Mouse (Mus musculus) testis, adult 2 months (tissue): ENCODE results near the gene Rps26. TPM values are rescaled to one million over a fixed set of nuclear protein-coding genes. Genes with fewer than 3 reads are reported as not detected.

Source experiments
- H3K27ac ChIP-seq: fragments of 200-500 bp; 2 replicates; pipeline ENCODE4 v1.5.1; 2012; ENCODE audit warnings: low read depth, low read length; ENCODE audit not compliant: control insufficient read depth, insufficient read depth
- H3K27me3 ChIP-seq: fragments of 200-500 bp; 2 replicates; pipeline ENCODE4 v1.6.1; 2012; ENCODE audit warnings: mild to moderate bottlenecking, low read length, moderate library complexity; ENCODE audit not compliant: control insufficient read depth, insufficient read depth
- H3K36me3 ChIP-seq: fragments of 200-500 bp; 2 replicates; pipeline ENCODE4 v1.6.1; 2012; ENCODE audit warnings: mild to moderate bottlenecking, low read length; ENCODE audit not compliant: control insufficient read depth, insufficient read depth
- H3K4me1 ChIP-seq: fragments of 200-500 bp; 2 replicates; pipeline ENCODE4 v1.6.1; 2012; ENCODE audit warnings: low read length; ENCODE audit not compliant: control insufficient read depth, insufficient read depth
- H3K4me3 ChIP-seq: fragments of 200-500 bp; 2 replicates; pipeline ENCODE4 v1.5.1; 2012; ENCODE audit warnings: low read depth, mild to moderate bottlenecking, low read length, moderate library complexity, mixed read lengths; ENCODE audit not compliant: control insufficient read depth
- CTCF ChIP-seq: fragments of 200-500 bp; IDR thresholded peaks from 2 replicates; pipeline ENCODE4 v1.5.1; 2012; ENCODE audit warnings: low read depth, mild to moderate bottlenecking, inconsistent platforms, low read length, moderate library complexity; ENCODE audit not compliant: control insufficient read depth, insufficient read depth, insufficient replicate concordance
- POLR2A ChIP-seq: fragments of 200-500 bp; IDR thresholded peaks from 2 replicates; pipeline ENCODE4 v1.6.1; 2012; ENCODE audit warnings: low read depth, mild to moderate bottlenecking, inconsistent platforms, low read length, moderate library complexity; ENCODE audit not compliant: control insufficient read depth
- polyA plus RNA-seq: library from polyadenylated mRNA; depleted of rRNA; stranded (reverse); fragments of >200 nt; gene quantifications from 2 replicates; pipeline ENCODE4 v1.2.3, GENCODE M21; 2012; rRNA removed

The Rps26 gene
- polyA plus RNA-seq, result 296 and 407 TPM in 2 replicates

- Histone ChIP-seq H3K27ac (peak within 1 kb of the TSS; percentile 92), H3K4me1 (no peaks in the 10 kb centered on the region; the same call in 1 of the 2 replicates), H3K27me3 (no peaks in the 10 kb centered on the region), H3K36me3 (no peaks in the 10 kb centered on the region), H3K4me3 (peak within 1 kb of the TSS; percentile 95)
- no peak for TF ChIP-seq CTCF
- TF ChIP-seq POLR2A, result peak; percentile 96
These were observed at the start of gene Rps26 for GRCm38 (mm10) chr10:128626311-128627310. Gene Rps26 (minus strand): TSS chr10:128626747.

GRCm38 (mm10) chr10:128674469-128675008 is 48.0 kb upstream of the Rps26 start:
- Histone ChIP-seq H3K4me1 (peaks cover 12% of the 10 kb centered on the region), H3K36me3 (no peaks in the 10 kb centered on the region), H3K27ac (peak overlapping the region; percentile 81), H3K27me3 (no peaks in the 10 kb centered on the region), H3K4me3 (peak overlapping the region; percentile 95)
- TF ChIP-seq CTCF (no peak), POLR2A (no peak)

GRCm38 (mm10) chr10:128673763-128674468 is 47.4 kb upstream of the Rps26 start, which contains the start of gene Suox:
Gene Suox (minus strand): TSS chr10:128674073.
- Histone ChIP-seq H3K4me3 (peak within 1 kb of the TSS; percentile 95), H3K4me1 (peaks cover 12% of the 10 kb centered on the region), H3K27me3 (no peaks in the 10 kb centered on the region), H3K36me3 (no peaks in the 10 kb centered on the region), H3K27ac (peak within 1 kb of the TSS; percentile 81)
- TF ChIP-seq CTCF, result no peak
- TF ChIP-seq POLR2A, result peak; percentile 27; the same call in 1 of the 2 replicates

DNA sequence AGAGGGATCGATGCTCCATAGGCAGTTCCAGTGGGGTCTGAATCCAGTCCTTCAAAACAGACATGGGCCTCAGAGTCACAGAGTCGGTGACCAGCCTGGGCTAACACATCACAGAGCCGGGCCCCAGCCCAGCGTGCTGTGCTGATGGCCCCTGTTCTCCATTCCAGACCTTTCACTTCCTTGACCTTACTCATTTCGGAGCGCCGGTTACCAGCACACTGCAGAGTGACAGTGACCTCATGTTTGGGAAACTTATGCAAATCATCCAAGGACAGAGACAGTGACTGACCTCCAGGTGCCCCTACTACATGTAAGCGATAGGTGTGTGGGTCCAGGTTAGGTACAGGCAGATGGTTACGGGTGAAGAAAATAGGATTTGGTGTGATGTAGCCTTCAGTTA is 44.6 kb upstream of the Rps26 start:
- Histone ChIP-seq H3K36me3 (no peaks in the 10 kb centered on the region), H3K4me1 (peaks cover 14% of the 10 kb centered on the region), H3K27ac (no peak overlapping the region), H3K4me3 (no peak overlapping the region), H3K27me3 (no peaks in the 10 kb centered on the region)
- TF ChIP-seq CTCF (no peak), POLR2A (no peak)

DNA sequence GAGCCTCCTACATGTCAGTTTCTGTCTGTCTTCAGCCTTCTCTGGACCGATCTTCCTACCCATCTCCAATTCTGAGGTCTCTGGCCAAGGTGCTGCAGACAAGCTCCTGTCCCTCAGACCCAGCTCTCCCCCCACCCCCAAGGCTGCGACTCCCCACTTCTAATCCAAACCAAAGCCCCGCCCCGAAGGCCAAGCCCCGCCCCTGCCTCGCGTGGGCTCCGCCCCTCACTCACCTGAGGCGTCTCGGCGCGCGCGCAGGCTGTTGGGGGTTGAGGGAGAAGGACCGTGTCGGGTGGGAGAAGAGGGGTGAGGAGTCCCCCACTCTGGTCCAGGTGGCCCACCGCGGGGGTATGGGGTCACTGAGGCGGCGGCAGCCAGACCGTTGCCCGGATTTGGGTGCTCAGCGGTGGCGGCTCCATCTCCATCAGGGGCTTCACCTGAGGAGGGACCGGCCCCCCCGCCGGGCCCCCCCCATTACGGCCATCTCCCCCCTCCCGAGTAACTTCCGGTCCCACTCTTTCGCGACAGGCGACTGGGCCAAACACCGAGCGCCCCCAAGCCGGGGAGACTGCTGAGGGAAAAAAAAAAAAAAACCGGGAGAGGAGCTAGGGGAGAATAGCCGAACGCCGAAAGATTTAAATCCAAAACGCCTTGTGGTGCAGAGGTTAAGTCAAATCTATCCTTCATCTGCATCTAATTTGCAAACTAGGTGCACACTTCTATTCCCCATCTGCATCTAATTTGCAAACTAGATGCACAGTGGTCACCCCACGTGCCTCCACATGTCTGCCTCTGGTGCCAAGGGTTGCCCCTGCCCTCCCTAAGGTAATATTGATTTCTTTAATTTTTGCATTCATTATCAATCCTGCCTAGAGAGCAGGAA is 42.5 kb upstream of the Rps26 start:
- Histone ChIP-seq H3K27me3 (no peaks in the 10 kb centered on the region), H3K27ac (peak overlapping the region; percentile 88)
- TF ChIP-seq CTCF (no peak), POLR2A (peak; percentile 77)

GRCm38 (mm10) chr10:128665806-128666205 is 39.3 kb upstream of the Rps26 start:
- Histone ChIP-seq H3K27me3 (no peaks in the 10 kb centered on the region), H3K36me3 (no peaks in the 10 kb centered on the region), H3K4me1 (peaks cover 2% of the 10 kb centered on the region), H3K27ac (no peak overlapping the region), H3K4me3 (no peak overlapping the region)
- TF ChIP-seq POLR2A, result no peak
- no peak for TF ChIP-seq CTCF

More for the DNA sequence above, 42.5 kb upstream of the Rps26 start:
- Histone ChIP-seq H3K4me1 (peaks cover 6% of the 10 kb centered on the region), H3K36me3 (no peaks in the 10 kb centered on the region), H3K4me3 (peak overlapping the region; percentile 95)
